Mouse (Mus musculus) thymus, postnatal 14 days (tissue): Measurements from ENCODE around the gene Klhl13.

ENCODE experiments used
- DNase-seq: peaks from one replicate; pipeline ENCODE4 v3.0.0; 2021

Gene Klhl13

GRCm38 (mm10) chrX:23364514-23365381 is at the start of gene Klhl13:
Gene Klhl13, minus strand, starts transcription at chrX:23365082.
- no peak for DNase-seq

- DNase-seq: no peak
Observed at GRCm38 (mm10) chrX:23409296-23410149, 44.6 kb upstream of the Klhl13 start.

GRCm38 (mm10) chrX:23388716-23389115 is 23.8 kb upstream of the Klhl13 start:
- DNase-seq: no peak

GRCm38 (mm10) chrX:23363441-23363840 is 1.4 kb downstream of the Klhl13 start:
- DNase-seq: no peak

GRCm38 (mm10) chrX:23360446-23360845 is 4.4 kb downstream of the Klhl13 start:
- DNase-seq: no peak

GRCm38 (mm10) chrX:23350083-23350482 is 14.8 kb downstream of the Klhl13 start:
- DNase-seq: no peak

GRCm38 (mm10) chrX:23328116-23328515 is 36.8 kb downstream of the Klhl13 start:
- DNase-seq: no peak

GRCm38 (mm10) chrX:23318857-23319256 is 46.0 kb downstream of the Klhl13 start:
- DNase-seq: no peak

GRCm38 (mm10) chrX:23295952-23296598 is 68.8 kb downstream of the Klhl13 start:
- DNase-seq: no peak

- DNase-seq: no peak
Observed at GRCm38 (mm10) chrX:23285442-23285817, 79.5 kb downstream of the Klhl13 start.

GRCm38 (mm10) chrX:23284530-23285441 is 80.1 kb downstream of the Klhl13 start:
- no peak for DNase-seq

GRCm38 (mm10) chrX:23267601-23268000 is 97.3 kb downstream of the Klhl13 start:
- DNase-seq: no peak

- no peak for DNase-seq
Observed at GRCm38 (mm10) chrX:23248752-23249151, 116.1 kb downstream of the Klhl13 start.
